Mouse (Mus musculus) frontal cortex, adult 2 months (tissue): Measurements from ENCODE around the gene Prpf38b. TPM values are rescaled to one million over a fixed set of nuclear protein-coding genes. Genes with fewer than 3 reads are reported as not detected.
"Not testable (repeated sequence)": the region's sequence is repeated elsewhere in the genome, so short reads cannot be mapped to it uniquely, and the experiment has no call there.

Experiments used
- DNase-seq, 2 experiments: peaks; one replicate each; pipeline ENCODE4 v3.0.0; 2022; ENCODE audit warnings: low spot score in 1 of 2; ENCODE audit errors: extremely low spot score in 1 of 2
- polyA plus RNA-seq: library from polyadenylated mRNA; depleted of rRNA; stranded (reverse); fragments of >200 nt; gene quantifications from 2 replicates; pipeline ENCODE4 v1.2.3, GENCODE M21; 2012; rRNA removed

Prpf38b gene
- polyA plus RNA-seq, 1 experiment, result 105 TPM

DNA sequence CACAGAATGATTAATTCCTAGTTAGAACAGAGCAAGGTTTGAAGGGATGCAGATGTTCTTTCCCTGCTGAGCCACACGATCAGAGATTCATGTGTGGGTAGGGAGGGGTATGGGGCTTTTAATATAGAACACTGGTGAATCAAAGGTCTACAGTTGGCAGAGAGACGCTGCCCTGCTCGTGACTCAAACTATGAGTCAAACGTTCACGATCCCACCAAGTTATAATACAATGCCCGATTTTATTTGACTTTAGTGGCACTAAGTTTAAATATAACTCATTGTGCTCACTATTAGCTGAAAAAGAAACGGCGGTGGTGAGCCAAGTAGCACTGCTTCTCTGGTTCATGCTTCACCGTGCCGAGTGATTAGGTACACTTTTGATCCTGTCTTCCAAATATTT, 48.4 kb downstream of the Prpf38b start:
- DNase-seq, result peak in 1 of 2 experiments; percentile 40

DNA sequence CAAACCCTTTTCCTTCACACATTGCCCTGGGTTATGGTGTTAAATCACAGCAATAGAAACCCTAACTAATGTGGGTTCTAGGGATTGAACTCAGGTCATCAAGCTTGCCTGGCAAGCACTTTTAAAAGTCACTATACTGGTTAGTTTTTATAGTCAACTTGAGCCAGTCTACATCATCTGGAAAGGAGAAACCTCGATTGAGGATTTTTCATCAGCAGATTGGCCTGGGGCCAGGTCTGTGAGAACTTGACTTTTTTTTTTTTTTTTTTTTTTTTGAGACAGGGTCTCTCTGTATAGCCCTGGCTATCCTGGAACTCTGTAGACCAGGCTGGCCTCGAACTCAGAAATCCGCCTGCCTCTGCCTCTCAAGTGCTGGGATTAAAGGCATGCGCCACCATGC, 49.2 kb downstream of the Prpf38b start:
- DNase-seq, result not testable (repeated sequence)

DNA sequence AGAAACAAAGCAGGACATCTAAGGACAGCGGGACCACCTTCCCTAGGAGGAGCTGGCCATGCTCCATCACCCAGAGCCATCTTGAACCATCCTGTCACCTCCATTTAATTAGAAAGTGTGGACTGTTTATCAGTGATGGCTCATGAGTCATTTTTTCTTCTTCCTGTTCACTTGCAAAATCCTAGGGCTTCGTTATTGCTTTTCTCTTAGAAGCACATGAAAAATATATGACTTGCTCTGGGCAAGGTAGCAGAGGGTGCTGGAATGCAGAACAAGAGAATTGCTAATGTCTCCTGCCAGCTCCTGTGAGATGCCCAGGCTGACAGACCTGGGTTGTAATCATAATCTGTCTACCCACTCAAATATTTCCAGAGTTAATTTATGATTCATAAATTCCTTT, 50.7 kb downstream of the Prpf38b start:
- no peak for DNase-seq

DNA sequence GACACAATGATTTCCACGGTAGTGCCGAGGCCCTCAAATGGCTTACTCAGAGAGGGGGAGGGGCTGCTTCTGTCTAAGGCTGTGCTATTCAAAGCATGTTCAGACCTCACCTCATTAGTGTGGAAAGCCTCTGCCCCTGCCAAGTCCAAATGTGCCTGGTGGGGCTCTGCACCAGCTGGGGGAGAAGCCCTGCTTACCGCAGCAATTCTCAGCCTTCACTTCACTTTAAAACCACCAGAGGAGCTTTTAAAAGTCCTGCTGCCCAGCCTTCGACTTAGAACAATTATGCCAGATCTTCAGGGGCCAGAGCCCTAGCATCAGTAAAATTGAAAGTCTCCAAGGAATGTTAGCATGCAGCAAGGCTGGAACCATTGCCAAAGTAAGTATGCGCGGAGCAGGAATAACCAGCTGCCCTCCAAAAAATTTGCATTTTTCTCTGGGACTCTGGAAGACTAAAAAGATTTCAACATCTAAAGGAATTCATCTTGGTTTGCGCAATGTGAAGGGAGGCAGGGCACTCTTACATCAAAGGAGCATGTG, 53.2 kb downstream of the Prpf38b start:
- DNase-seq, result peak in 1 of 2 experiments; percentile 42

DNA sequence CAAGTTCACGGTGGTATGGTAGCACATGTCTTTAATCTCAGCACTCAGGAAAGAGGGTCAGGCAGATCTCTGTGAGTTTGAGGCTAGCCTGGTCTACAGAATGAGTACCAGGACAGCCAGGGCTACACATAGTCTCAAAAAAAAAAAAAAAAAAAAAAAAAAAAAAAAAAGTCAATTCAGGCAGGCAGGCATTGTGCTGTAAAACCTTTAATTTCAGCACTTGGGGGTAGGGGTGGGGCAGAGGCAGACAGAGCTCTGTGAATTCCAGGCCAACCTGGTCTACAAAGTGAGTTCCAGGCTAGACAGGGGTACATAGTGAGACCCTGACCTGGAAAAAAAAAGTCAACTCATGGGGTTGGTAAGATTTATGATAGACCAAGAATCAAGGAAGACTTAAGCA, 53.8 kb downstream of the Prpf38b start:
- DNase-seq, result no peak

DNA sequence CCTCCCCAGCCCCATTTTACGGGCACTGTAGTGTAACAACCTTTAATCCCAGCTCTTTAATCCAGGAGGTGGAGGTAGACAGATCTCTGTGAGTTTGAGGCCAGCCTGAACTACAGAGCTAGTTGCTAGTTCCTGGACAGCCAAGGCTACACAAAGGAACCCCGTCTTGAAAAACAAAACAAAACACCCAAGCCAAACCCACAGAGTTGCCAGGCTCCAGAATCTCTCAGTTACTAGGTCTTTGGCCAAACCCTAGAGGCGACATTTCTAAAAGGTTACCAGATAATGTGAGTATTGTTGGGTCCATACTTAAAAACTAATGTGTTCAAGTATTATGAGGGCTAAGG, 54.4 kb downstream of the Prpf38b start:
- DNase-seq, result no peak

DNA sequence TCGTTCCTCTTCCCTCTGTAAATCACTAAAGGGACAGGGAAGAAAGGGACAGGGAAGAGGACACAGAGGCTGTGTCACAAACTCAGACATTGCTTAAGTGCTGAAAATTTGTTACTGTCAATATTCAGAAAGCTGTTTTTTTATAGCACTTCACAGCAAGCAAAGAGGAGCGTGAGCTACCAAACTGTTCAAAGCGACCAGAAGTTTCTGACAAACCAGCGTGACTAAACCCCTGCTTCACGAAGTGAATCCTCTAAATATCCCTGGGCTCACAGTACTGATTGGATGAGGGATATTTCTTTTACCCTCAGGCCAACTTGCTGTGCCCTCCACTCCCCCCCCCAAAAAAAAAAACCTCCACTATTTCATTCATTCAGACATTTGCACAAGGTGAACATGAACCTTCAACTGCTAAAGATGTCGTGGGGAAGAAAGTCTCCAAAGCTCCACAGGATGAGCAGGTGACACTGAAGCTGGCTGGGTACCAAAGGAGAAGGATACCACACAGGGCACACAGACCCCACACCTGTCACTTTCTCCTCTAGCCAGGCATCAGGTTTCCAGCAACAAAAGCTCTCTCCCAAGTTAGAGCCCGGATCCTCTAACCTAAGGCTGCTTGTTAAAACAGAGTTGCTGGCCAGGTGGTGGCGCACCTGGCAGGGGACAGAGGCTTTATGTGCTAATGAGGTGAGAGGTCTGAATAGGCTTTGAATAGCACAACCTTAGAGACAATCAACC, 55.0 kb downstream of the Prpf38b start:
- peak in 1 of 2 experiments; percentile 24 for DNase-seq

DNA sequence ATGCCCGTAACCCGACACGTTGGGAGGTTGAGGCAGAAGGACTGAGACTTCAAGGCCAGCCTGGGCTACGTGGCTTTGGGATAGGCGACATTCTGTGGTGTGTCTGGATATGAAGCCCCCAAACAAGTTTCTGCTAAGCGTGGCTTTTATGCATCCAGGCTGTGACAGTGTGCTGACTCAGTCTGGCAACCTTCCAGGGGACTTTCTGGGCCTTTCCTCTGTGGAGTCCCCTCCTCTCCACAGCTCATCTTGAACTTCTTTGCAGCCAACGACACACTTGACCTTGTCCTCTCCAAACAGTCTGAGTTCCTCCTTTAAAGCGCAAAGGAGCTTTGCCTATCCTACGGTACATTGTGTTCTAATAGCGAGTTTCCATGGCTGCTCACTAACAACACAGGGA, 55.7 kb downstream of the Prpf38b start:
- DNase-seq, result peak in 1 of 2 experiments; percentile 42

DNA sequence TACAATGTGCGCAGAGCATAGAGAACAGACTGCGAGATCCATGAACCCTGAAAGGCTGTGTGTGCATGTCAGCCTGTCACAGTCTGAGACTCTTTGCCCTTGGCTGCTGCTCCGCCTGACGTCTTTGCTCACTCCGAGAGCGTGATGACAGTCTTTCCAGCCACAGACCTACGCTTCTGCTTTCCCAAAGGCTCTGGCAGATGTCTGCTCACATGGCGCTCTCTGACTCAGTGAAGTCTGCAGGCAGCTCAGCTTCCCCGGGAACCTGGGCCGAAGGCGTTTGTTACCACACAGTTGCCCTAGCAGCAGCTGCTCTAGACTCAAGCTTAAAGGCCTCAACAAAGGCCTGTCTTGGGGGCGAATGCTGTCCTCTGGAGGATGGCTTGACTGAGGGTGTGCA, 56.2 kb downstream of the Prpf38b start:
- peak; percentile 92 for DNase-seq

DNA sequence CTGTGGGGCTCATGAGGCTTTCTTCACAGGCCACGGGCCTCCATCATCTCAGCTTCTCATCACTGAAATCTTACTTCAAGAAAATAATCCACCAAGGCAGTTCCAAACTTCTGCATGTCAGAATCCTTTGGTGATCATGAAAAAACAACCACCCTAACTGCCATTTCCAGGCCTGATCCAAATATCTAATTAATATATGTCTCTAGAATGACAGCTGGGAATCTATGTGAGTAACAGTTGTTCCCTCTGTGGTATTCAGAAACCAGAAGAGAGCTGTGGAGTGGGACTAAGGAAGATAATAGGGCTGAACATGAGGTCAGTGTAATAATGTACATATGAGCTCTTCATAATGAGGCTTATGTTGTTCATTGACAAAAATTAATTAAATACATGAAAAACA, 58.3 kb downstream of the Prpf38b start:
- DNase-seq, result no peak

Other genes starting within 250 kb of the Prpf38b start
- gene Gpsm2, start 189.4 kb downstream of the Prpf38b start, polyA plus RNA-seq, result 12.7 and 13.7 TPM in 2 replicates
- gene Aknad1, start 172.1 kb downstream of the Prpf38b start, polyA plus RNA-seq, result 0.02 and 0.04 TPM in 2 replicates
- gene Stxbp3, start 71.2 kb downstream of the Prpf38b start, polyA plus RNA-seq, result 30.2 and 33.5 TPM in 2 replicates
- gene Fndc7, start 21.7 kb downstream of the Prpf38b start, polyA plus RNA-seq, result 0.14 and 0.17 TPM in 2 replicates
- gene Henmt1, start 28.1 kb upstream of the Prpf38b start, polyA plus RNA-seq, result 1.4 and 1.6 TPM in 2 replicates
- 0.38 and 0.61 TPM in 2 replicates for gene Gm9857, start 28.7 kb upstream of the Prpf38b start, polyA plus RNA-seq
- gene Fam102b, start 115.9 kb upstream of the Prpf38b start, polyA plus RNA-seq, result 33.7 and 38.4 TPM in 2 replicates
- gene Slc25a54, start 168.7 kb upstream of the Prpf38b start, polyA plus RNA-seq, result not detected in 2 replicates
- gene Slc25a24, start 211.4 kb upstream of the Prpf38b start, polyA plus RNA-seq, result 1.6 and 2.0 TPM in 2 replicates